Mouse (Mus musculus): ENCODE data around the gene Elof1.

DNA sequence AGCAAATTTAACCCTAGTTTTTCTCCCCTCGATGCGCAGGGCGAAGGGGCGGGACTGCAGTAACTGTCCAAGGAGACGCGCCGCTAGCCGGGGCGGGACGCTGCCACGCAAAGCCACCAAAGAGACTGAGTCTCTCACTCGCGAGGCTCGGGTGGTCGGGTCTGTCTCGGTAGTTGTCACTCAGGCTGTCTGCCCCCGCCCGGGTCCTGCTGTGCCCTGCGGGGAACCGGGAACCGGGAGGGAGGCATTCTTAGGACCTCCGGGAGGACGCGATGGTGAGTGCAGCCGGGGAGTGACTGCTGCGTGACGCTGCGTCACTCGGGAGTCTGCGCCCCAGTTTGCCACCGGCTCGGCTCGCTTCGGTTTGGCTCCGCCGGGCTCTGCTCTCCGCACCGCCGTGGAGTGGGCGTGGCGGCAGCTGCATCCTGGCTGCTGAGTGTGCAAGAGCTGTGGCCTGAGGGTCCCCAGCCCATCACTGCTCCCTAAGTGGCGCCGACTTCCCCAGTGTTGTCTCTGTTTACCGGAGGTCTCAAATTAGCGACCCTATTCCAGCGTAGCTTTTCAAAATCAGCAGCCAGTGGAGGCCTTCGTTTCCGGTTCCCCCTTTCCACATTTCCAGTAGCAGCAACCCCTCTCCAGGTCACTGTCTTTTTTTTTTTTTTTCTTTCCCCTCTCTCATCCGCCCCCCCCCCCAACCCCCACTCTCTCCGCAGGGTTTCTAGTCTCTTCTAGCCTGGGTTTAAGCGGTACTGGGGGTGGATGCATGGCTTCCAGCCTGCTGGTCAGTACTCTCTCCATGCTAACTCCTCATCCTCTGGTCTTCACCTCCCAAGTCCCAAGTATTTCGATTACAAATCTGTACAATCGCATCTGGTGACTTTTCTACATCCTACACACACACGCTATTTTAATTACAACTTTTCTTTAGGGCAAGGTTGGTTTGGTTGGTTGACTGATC lies 48.0 kb upstream of the Elof1 start:
- TF ChIP-seq CTCF (IDR thresholded peaks at IDR 0.05; ENCODE audit: insufficient read depth, low read length), result no peak
- no peak; the same call in 1 of the 2 replicates for TF ChIP-seq POLR2A (IDR thresholded peaks at IDR 0.05; ENCODE audit: borderline replicate concordance, extremely low read depth, low read depth, low read length)

Data from lung, adult 2 months (tissue).